Mouse (Mus musculus) stomach, postnatal 0 days (tissue): Measurements from ENCODE around the gene Tpst1.

ENCODE experiments used
- CTCF ChIP-seq: IDR thresholded peaks from 2 replicates; pipeline ENCODE4 v1.5.1; 2016; ENCODE audit warnings: antibody characterized with exemption, low read depth, mild to moderate bottlenecking, moderate library complexity
- EP300 ChIP-seq: optimal IDR thresholded peaks from 2 replicates; pipeline ENCODE3; 2016; ENCODE audit warnings: antibody characterized with exemption

GRCm38 (mm10) chr5:130122355-130122754 is 49.2 kb downstream of the Tpst1 start:
- TF ChIP-seq CTCF, result no peak
- TF ChIP-seq EP300, result no peak
